ENCODE assay signal across 8 mouse cellular contexts in the genomic region with DNA sequence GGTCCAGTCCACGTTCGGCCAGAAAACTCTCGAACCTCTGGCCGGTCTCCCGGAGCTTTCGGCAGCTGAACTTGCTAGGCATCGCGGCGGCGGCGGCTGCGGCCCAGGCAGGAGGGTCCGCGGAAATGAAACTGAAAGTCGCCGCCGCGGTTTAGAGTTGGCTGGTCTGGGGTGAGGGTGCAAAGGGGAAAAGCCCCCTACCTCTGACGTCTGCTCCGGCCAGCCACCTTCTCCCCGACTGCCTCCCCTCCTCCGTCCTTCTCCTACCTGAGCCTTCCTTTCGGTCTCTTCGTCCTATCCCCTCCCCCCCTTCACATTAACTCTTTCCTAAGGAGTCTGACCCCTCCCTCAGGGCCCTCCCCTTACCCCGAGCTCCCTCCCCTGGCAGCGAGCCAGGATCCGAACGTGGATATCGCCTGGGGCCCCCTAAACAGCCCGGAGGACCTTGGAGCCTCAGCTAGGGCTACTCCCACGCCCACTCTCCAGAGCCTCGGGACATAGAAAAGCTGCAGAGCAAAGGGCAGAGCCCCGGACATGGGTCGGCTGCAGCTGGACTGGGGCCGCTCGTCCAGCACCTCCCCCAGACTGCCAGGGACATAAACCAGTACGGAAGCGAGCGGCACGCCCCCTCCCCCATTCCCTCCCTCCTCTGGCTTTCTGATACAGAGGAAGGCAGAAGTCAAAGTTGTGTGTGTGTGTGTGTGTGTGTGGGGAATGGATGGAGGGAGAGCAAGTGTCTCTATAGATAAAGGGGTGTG. TPM values are rescaled to one million over a fixed set of nuclear protein-coding genes. Genes with fewer than 3 reads are reported as not detected.
DNase-seq lines count a peak whose midpoint lies in the region; ATAC-seq and TF ChIP-seq lines count a peak whose summit lies in the region.

Gene Mov10, minus strand, starts transcription at position 573 of the 758 bp plus-strand sequence.

- peaks cover 18% of the 10 kb centered on the region for H3K36me3 ChIP-seq in embryonic facial prominence, embryonic 10.5 days (replicated peaks)
- 0 out of 2 replicates have a peak, but pooled peaks cover 9% of the 10 kb centered on the region for H3K36me3 ChIP-seq in intestine, postnatal 0 days (ENCODE audit: control insufficient read depth, insufficient read depth)
- peaks cover 11% of the 10 kb centered on the region; the same call in 1 of the 2 replicates for H3K36me3 ChIP-seq in limb, embryonic 15.5 days
- H3K36me3 ChIP-seq in midbrain, embryonic 16.5 days (ENCODE audit: control insufficient read depth, insufficient read depth, low read length) = peaks cover 8% of the 10 kb centered on the region; the same call in 1 of the 2 replicates

- peak; percentile 88 for ATAC-seq in intestine, postnatal 0 days
- ATAC-seq in limb, embryonic 15.5 days (ENCODE audit: insufficient number of reproducible peaks, low FRiP score, low TSS enrichment, low read depth) = peak; percentile 73
- peak; percentile 78 for ATAC-seq in midbrain, embryonic 16.5 days

- WGBS in embryonic facial prominence, embryonic 10.5 days = under 1% methylated on average over 40 of the region's 40 CpGs
- under 1% methylated on average over 39 of the region's 40 CpGs for WGBS in intestine, postnatal 0 days
- WGBS in limb, embryonic 15.5 days = under 1% methylated on average over 36 of the region's 40 CpGs
- under 1% methylated on average over 40 of the region's 40 CpGs for WGBS in midbrain, embryonic 16.5 days

- H3K4me2 ChIP-seq in intestine, postnatal 0 days (replicated peaks; ENCODE audit: low read depth) = peak within 1 kb of the TSS; percentile 74
- peak within 1 kb of the TSS; percentile 70 for H3K4me2 ChIP-seq in limb, embryonic 15.5 days
- peak within 1 kb of the TSS; percentile 96 for H3K4me2 ChIP-seq in midbrain, embryonic 16.5 days (ENCODE audit: low read length)

- peak; percentile 86 for DNase-seq in 3T3-L1 (ENCODE audit: low read depth, low spot score)
- peak; percentile 62 for DNase-seq in adrenal gland, adult 8-10 months
- peak; percentile 84 for DNase-seq in embryonic facial prominence, embryonic 10.5 days (ENCODE audit: low spot score)
- peak; percentile 98 for DNase-seq in heart, adult 11 months
- peak; percentile 44 to 53 for DNase-seq in spleen, postnatal 14 days (ENCODE audit: low spot score in 2 of 2)

- peaks cover 27% of the 10 kb centered on the region for H3K4me1 ChIP-seq in embryonic facial prominence, embryonic 10.5 days
- H3K4me1 ChIP-seq in intestine, postnatal 0 days (replicated peaks; ENCODE audit: control insufficient read depth, insufficient read depth, low read length) = 0 out of 2 replicates have a peak, but pooled peaks cover 13% of the 10 kb centered on the region
- peaks cover 19% of the 10 kb centered on the region for H3K4me1 ChIP-seq in limb, embryonic 15.5 days
- peaks cover 8% of the 10 kb centered on the region for H3K4me1 ChIP-seq in midbrain, embryonic 16.5 days (ENCODE audit: control insufficient read depth, insufficient read depth, low read length)

- TF ChIP-seq CTCF in intestine, postnatal 0 days (IDR thresholded peaks at IDR 0.05; ENCODE audit: low read depth) = no peak; the same call in 1 of the 2 replicates

- no peaks in the 10 kb centered on the region for H3K9me3 ChIP-seq in embryonic facial prominence, embryonic 10.5 days
- no peaks in the 10 kb centered on the region for H3K9me3 ChIP-seq in intestine, postnatal 0 days (ENCODE audit: control insufficient read depth)
- no peaks in the 10 kb centered on the region for H3K9me3 ChIP-seq in limb, embryonic 15.5 days
- H3K9me3 ChIP-seq in midbrain, embryonic 16.5 days (replicated peaks; ENCODE audit: control insufficient read depth, low read length, poor library complexity, severe bottlenecking) = no peaks in the 10 kb centered on the region

- H3K27me3 ChIP-seq in embryonic facial prominence, embryonic 10.5 days (replicated peaks; ENCODE audit: low read depth, poor library complexity, severe bottlenecking) = no peaks in the 10 kb centered on the region
- H3K27me3 ChIP-seq in intestine, postnatal 0 days (replicated peaks; ENCODE audit: control insufficient read depth, insufficient read depth, low read length) = no peaks in the 10 kb centered on the region
- H3K27me3 ChIP-seq in limb, embryonic 15.5 days = no peaks in the 10 kb centered on the region
- no peaks in the 10 kb centered on the region for H3K27me3 ChIP-seq in midbrain, embryonic 16.5 days (ENCODE audit: control insufficient read depth, insufficient read depth, low read depth, low read length)

- peak within 1 kb of the TSS; percentile 95 for H3K27ac ChIP-seq in embryonic facial prominence, embryonic 10.5 days (replicated peaks)
- peak within 1 kb of the TSS; percentile 96 for H3K27ac ChIP-seq in intestine, postnatal 0 days (ENCODE audit: low read depth, low read length)
- H3K27ac ChIP-seq in limb, embryonic 15.5 days = peak within 1 kb of the TSS; percentile 97
- H3K27ac ChIP-seq in midbrain, embryonic 16.5 days (ENCODE audit: low read length) = peak within 1 kb of the TSS; percentile 17

- H3K9ac ChIP-seq in intestine, postnatal 0 days (ENCODE audit: low read depth, low read length) = peak within 1 kb of the TSS; percentile 91
- H3K9ac ChIP-seq in limb, embryonic 15.5 days = peak within 1 kb of the TSS; percentile 93
- peak within 1 kb of the TSS; percentile 64 for H3K9ac ChIP-seq in midbrain, embryonic 16.5 days (ENCODE audit: low read depth, low read length)

- peak within 1 kb of the TSS; percentile 91 for H3K4me3 ChIP-seq in embryonic facial prominence, embryonic 10.5 days
- H3K4me3 ChIP-seq in intestine, postnatal 0 days (ENCODE audit: low read depth, low read length) = peak within 1 kb of the TSS; percentile 80
- peak within 1 kb of the TSS; percentile 75 for H3K4me3 ChIP-seq in limb, embryonic 15.5 days
- peak within 1 kb of the TSS; percentile 67 for H3K4me3 ChIP-seq in midbrain, embryonic 16.5 days (ENCODE audit: low read depth, low read length)

RNA-seq across cellular contexts. Expression of gene Mov10, which starts in this region (rescaled TPM):
- total RNA-seq in adrenal gland, adult 8-10 months (2022) = 10 to 100 TPM; 19.8 to 26.6 (median 23.7) TPM
- polyA plus RNA-seq in embryonic facial prominence, embryonic 10.5 days (2016; fragmentation: Nextera tagmentation; extraction: Ambion mirVana) = 38.0 and 46.4 TPM in 2 replicates
- polyA plus RNA-seq in intestine, postnatal 0 days (2015; fragmentation: Nextera tagmentation; extraction: Ambion mirVana) = 144 and 157 TPM in 2 replicates
- 48.7 and 50.7 TPM in 2 replicates for polyA plus RNA-seq in limb, embryonic 15.5 days (2015; fragmentation: Nextera tagmentation; extraction: Ambion mirVana)
- 7.8 and 8.3 TPM in 2 replicates for polyA plus RNA-seq in midbrain, embryonic 16.5 days (2015; fragmentation: Nextera tagmentation; extraction: Ambion mirVana)

Comparison
In these comparisons a context has a peak if more than half of its experiments do, and no peak if none do; other contexts are left out.
1. Peak in every context shown above with its lines: DNase-seq, ATAC-seq, H3K4me3 ChIP-seq and H3K27ac ChIP-seq.
2. H3K27ac ChIP-seq: peak in every context shown above with its lines; median percentile 97 in limb, embryonic 15.5 days; 96 in intestine, postnatal 0 days; 95 in embryonic facial prominence, embryonic 10.5 days; 17 in midbrain, embryonic 16.5 days.